Mouse (Mus musculus) myocyte (in vitro differentiated cells): ENCODE measurements around the gene Ttll13.

Source experiments
- CEBPB ChIP-seq: IDR thresholded peaks from 2 replicates; pipeline ENCODE4 v1.6.1; 2011; ENCODE audit warnings: mild to moderate bottlenecking, moderate library complexity; ENCODE audit not compliant: poor library complexity, insufficient read depth, severe bottlenecking
- MYOD1 ChIP-seq, 3 experiments: IDR thresholded peaks; one replicate each; pipeline ENCODE4 v1.6.1; 2011; ENCODE audit warnings: control low read depth in 2 of 3, low read depth in 2 of 3, mild to moderate bottlenecking in 2 of 3, moderate library complexity in 1 of 3; ENCODE audit not compliant: insufficient read length in 2 of 3, control insufficient read depth in 1 of 3
- MYOG ChIP-seq, 3 experiments: IDR thresholded peaks; one replicate each; pipeline ENCODE4 v1.6.1; 2011; ENCODE audit warnings: control low read depth in 2 of 3, low read depth in 2 of 3, mild to moderate bottlenecking in 2 of 3; ENCODE audit not compliant: insufficient read length in 2 of 3, control insufficient read depth in 1 of 3, insufficient read depth in 1 of 3
- USF1 ChIP-seq: IDR thresholded peaks from one replicate; pipeline ENCODE4 v1.6.1; 2011; ENCODE audit warnings: low read depth, mild to moderate bottlenecking, control low read depth, moderate library complexity

- TF ChIP-seq MYOG (IDR thresholded peaks at IDR 0.05; ENCODE audit: control insufficient read depth in 1 of 3, insufficient read depth in 1 of 3, insufficient read length in 2 of 3, low read depth in 2 of 3) (no peak), USF1 (no peak), CEBPB (no peak), MYOD1 (IDR thresholded peaks at IDR 0.05; ENCODE audit: control insufficient read depth in 1 of 3, insufficient read length in 2 of 3, low read depth in 2 of 3) (no peak)
Observed at GRCm38 (mm10) chr7:80208026-80208642, 38.0 kb upstream of the Ttll13 start.
